In the genomic region with DNA sequence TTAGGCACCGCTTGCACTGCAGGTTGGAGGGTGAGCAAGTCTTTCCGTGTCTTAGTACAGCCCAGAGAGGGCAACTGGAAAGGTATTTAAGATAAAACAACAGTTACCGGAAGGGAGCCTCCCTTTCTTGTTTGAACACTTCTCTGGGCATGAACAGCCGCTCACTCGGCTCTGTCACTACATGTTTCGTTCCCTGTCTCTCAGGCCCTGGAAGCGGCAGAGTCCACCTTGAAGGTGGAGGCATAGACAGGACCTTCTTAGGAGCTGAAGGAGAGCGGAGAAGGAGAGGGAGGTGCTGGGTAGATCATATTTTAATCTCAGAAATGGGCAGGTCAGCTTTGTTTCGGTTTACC, we compare ENCODE assay signal across 10 mouse cellular contexts. TPM values are rescaled to one million over a fixed set of nuclear protein-coding genes. Genes with fewer than 3 reads are reported as not detected.
DNase-seq lines count a peak whose midpoint lies in the region; ATAC-seq and TF ChIP-seq lines count a peak whose summit lies in the region.
"Had no signal": no experiment of that assay in that cellular context is flagged by ENCODE, and none has a peak within 500 bp of the region (broad histone marks: within the 10 kb centered on the region; RNA-seq: fewer than 3 reads in every experiment).

No protein-coding gene starts in this region.

- no peak for ATAC-seq in hindbrain, embryonic 12.5 days (ENCODE audit: low FRiP score)
- ATAC-seq in midbrain, embryonic 13.5 days, result no peak

- 0 out of 2 replicates have a peak, but pooled peaks cover 3% of the 10 kb centered on the region for H3K36me3 ChIP-seq in hindbrain, embryonic 12.5 days
- H3K36me3 ChIP-seq in midbrain, embryonic 13.5 days, result peaks cover 4% of the 10 kb centered on the region

- H3K4me1 ChIP-seq in brown adipose tissue, adult 24 weeks (ENCODE audit: control insufficient read depth, insufficient read depth, insufficient read length, low read length), result peaks cover 24% of the 10 kb centered on the region
- H3K4me1 ChIP-seq in hindbrain, embryonic 12.5 days, result peaks cover 40% of the 10 kb centered on the region
- H3K4me1 ChIP-seq in midbrain, embryonic 13.5 days (replicated peaks), result peaks cover 55% of the 10 kb centered on the region

- whole genome bisulfite sequencing in hindbrain, embryonic 12.5 days, result 79% methylated on average over 9 of the region's 9 CpGs
- WGBS in midbrain, embryonic 13.5 days, result 84% methylated on average over 9 of the region's 9 CpGs

- no peak overlapping the region for H3K9ac ChIP-seq in hindbrain, embryonic 12.5 days
- H3K9ac ChIP-seq in midbrain, embryonic 13.5 days (replicated peaks), result peak overlapping the region; percentile 99

- intact Hi-C loops in left cerebral cortex, adult 2 months (cut with DNase I), result no loop called here
- intact Hi-C loops in left cerebral cortex, postnatal 25 days (cut with DNase I), result loop anchor here (5.0 kb wide), 1 partner anchor 40 kb away; no protein-coding TSS in a partner anchor

- H3K9me3 ChIP-seq in hindbrain, embryonic 12.5 days (replicated peaks), result no peaks in the 10 kb centered on the region
- H3K9me3 ChIP-seq in midbrain, embryonic 13.5 days, result no peaks in the 10 kb centered on the region

- peak overlapping the region; percentile 60 for H3K4me2 ChIP-seq in hindbrain, embryonic 12.5 days (replicated peaks)
- peak overlapping the region; percentile 71 for H3K4me2 ChIP-seq in midbrain, embryonic 13.5 days (replicated peaks)

- peak overlapping the region; percentile 84 for H3K27ac ChIP-seq in left cerebral cortex, adult 2 months
- peak overlapping the region; percentile 15 for H3K27ac ChIP-seq in brown adipose tissue, adult 24 weeks (replicated peaks; ENCODE audit: low read depth, low read length)
- H3K27ac ChIP-seq in hindbrain, embryonic 12.5 days, result no peak overlapping the region
- H3K27ac ChIP-seq in midbrain, embryonic 13.5 days, result 0 out of 2 replicates have a peak overlapping the region, but pooled peaks have one; percentile 35

- no peak for DNase-seq in left cerebral cortex, adult 2 months (ENCODE audit: extremely low spot score in 1 of 2, low spot score in 2 of 2)
- DNase-seq in left cerebral cortex, postnatal 25 days (ENCODE audit: low spot score in 2 of 2), result no peak
- DNase-seq in Muller cell, postnatal 12 days (ENCODE audit: inconsistent ontology term), result no peak
- no peak for DNase-seq in adrenal gland, adult 8-10 months
- no peak for DNase-seq in kidney, postnatal 14 days
- DNase-seq: kidney, adult 2 months; thymus, postnatal 14 days had no signal

- TF ChIP-seq CTCF in left cerebral cortex, adult 2 months (IDR thresholded peaks at IDR 0.05), result no peak

- peak overlapping the region; percentile 13; the same call in 1 of the 2 replicates for H3K4me3 ChIP-seq in left cerebral cortex, adult 2 months
- peak overlapping the region; percentile 23 for H3K4me3 ChIP-seq in brown adipose tissue, adult 24 weeks (ENCODE audit: insufficient read depth, low read depth, low read length)
- no peak overlapping the region for H3K4me3 ChIP-seq in hindbrain, embryonic 12.5 days
- H3K4me3 ChIP-seq in midbrain, embryonic 13.5 days (replicated peaks), result no peak overlapping the region

- H3K27me3 ChIP-seq in hindbrain, embryonic 12.5 days, result 0 out of 2 replicates have a peak, but pooled peaks cover 6% of the 10 kb centered on the region
- H3K27me3 ChIP-seq in midbrain, embryonic 13.5 days, result no peaks in the 10 kb centered on the region

RNA-seq across cellular contexts. Expression of a gene that starts 3.6 kb away (rescaled TPM):
- total RNA-seq in left cerebral cortex, adult 2 months (2021), result 10 to 100 TPM; 62.6 to 71.3 TPM
- 10 to 100 TPM; 64.0 to 67.9 TPM for total RNA-seq in left cerebral cortex, postnatal 25 days (2021)
- polyA plus RNA-seq in brown adipose tissue, adult 24 weeks (2012; ENCODE audit: insufficient read depth, insufficient read length, missing spikeins), result 3.8 and 4.2 TPM in 2 replicates
- 26.8 and 27.5 TPM in 2 replicates for polyA plus RNA-seq in hindbrain, embryonic 12.5 days (2016; fragmentation: Nextera tagmentation; extraction: Ambion mirVana)
- polyA plus RNA-seq in midbrain, embryonic 13.5 days (2015; fragmentation: Nextera tagmentation; extraction: Ambion mirVana), result 21.4 and 24.1 TPM in 2 replicates
- total RNA-seq in adrenal gland, adult 8-10 months (2022), result 10 to 100 TPM; 16.5 to 22.5 (median 20.2) TPM

Comparison
In these comparisons a context has a peak if more than half of its experiments do, and no peak if none do; other contexts are left out.
1. H3K4me3 ChIP-seq: peak in left cerebral cortex, adult 2 months (single experiment) and brown adipose tissue, adult 24 weeks (single experiment); none in hindbrain, embryonic 12.5 days (single experiment) and midbrain, embryonic 13.5 days (single experiment).